Mouse (Mus musculus): ENCODE data around the gene Srcap.
"Not testable (repeated sequence)": the region's sequence is repeated elsewhere in the genome, so short reads cannot be mapped to it uniquely, and the experiment has no call there.

- TF ChIP-seq POLR2A (IDR thresholded peaks at IDR 0.05; ENCODE audit: borderline replicate concordance, control insufficient read depth, low read depth, low read length); CTCF (IDR thresholded peaks at IDR 0.05; ENCODE audit: control insufficient read depth, insufficient read depth, low read length): not testable (repeated sequence)
These were observed 46.1 kb upstream of the Srcap start for GRCm38 (mm10) chr7:127465670-127466069.

Data from bone marrow, adult 2 months (tissue).